Mouse (Mus musculus): ENCODE results near the gene Scoc.

GRCm38 (mm10) chr8:83389316-83390005 lies 68.7 kb downstream of the Scoc start, which contains the start of gene Clgn:
- TF ChIP-seq CTCF (conservative IDR thresholded peaks at IDR 0.05; ENCODE audit: insufficient read depth, insufficient read length, low read depth, low read length), result no peak
- no peak for TF ChIP-seq POLR2A (IDR thresholded peaks at IDR 0.05; ENCODE audit: low read depth, low read length)
